Mouse (Mus musculus): ENCODE data around the gene Atxn1.

The Atxn1 gene

DNA sequence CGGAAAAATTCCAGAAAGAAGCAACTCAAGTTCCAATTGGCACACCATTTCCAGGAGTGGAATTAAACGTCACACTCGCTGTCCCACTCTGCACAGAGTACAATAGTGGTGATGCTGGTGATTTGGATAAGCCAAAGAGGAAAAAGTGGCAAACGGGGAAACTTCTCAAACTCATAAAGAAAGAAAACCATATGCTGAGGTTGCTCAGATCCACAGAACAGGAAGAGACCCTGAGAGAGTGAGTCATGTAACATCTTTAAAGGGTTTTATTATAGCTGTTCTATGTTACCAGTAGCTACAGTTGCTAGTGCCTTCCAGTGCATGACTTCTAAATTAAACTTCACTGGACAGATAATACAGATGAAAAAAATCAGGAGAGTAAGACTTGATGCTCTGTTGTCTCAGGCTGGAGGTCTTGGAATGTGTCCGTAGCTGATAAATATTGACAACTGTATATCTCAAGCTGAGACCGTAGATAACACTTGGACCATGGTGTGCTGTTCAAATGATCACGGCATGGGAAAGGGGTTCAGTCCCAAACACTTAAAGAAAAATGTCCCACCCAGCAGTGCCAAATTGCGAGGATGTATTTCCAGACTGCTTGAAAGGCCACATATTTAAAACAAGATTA is 98.1 kb downstream of the Atxn1 start:
- no peak for DNase-seq (ENCODE audit: low spot score in 2 of 2)

DNA sequence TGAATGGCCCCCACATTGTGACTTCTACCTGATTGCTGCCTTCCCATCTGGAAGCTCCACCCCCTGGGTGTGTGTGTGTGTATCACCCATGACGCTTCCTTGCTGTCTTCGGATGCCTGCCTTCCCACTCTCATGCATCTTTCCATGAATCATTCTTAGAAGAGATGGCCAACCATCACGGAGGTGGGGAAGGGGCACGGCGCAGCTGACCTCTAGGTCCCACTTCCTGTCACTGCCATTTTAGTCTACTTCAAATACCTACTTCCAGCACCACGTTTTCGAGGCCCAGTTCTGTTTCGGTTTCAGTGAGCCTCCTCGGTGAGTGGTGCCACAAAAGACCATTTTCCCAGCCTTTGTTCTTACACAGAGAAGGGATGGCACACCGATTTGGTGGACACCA is 99.2 kb downstream of the Atxn1 start:
- DNase-seq (ENCODE audit: low spot score in 2 of 2): no peak

DNA sequence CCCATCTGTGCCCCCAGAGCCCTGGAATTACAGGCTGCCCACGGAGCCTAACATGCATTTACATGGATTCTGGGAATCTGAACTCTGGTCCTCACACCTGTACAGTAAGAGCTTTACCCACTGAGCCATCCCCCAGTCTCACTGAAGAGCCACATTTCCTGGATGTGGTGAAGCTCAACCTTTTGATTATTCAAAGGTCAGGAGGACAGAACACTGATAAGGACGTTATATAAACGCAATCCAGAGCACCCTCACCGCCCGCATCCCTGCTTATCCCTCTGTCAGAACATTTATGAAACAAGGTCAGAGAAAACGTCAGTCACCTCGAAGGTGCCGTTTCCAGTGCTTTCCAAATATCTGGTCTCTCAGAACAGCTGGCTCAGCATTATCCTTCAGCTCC is 101.0 kb downstream of the Atxn1 start:
- no peak for DNase-seq (ENCODE audit: low spot score in 2 of 2)

DNA sequence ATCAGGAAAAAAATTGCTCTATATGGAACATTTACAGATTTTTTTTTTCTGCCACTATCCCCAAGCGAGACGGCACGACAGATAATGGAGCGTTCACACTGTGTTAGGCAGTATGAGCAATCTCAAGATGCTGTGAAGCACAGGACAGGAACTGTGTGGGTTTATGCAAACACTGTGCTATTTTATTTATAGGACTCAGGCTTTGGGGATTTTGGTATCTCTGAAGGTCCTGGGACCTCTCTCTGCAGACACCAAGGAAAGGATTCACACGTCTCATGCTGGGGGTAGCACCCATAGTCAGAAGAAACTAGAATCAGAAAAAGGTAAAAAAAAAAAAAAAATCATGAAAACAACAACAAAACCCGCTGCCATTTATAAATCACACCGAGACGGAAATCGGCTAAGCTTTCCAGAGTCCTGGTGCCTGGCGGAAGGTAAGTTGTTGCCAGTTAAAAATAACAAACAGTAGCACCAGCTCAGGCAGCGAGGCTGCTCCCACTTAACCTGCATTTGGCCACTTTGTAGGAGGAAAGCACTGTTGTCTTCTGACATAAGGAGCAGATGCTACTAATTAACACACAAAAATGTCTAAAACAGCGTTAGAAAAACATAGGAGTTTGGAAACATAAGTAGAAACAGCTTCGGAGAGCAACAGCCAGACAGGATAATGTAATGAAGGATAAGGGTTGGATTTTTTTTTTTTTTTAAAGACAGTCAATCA is 102.8 kb downstream of the Atxn1 start:
- no peak for DNase-seq (ENCODE audit: low spot score in 2 of 2)

DNA sequence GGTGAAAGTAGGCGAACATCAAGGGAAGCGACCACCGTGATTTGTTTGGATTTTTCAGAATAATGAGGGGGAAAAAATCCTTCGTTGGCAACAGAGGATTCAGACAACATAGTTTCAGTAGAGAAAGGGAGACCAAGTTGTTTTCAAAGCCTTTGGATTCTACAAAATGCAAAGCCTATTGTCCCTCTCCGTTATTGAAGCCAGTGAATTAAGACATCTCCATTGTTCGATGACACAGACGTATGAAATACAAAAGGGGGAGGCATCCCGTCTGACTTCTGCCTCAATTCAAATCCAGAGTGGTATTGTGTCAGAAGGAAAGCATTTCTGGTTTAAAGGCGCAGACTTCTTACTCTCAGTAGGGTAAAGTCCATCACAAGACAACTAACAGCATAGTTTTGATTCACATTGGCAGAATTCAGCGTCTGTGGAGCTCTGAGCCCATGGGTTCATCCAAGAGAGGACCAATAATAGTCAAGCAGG is 103.7 kb downstream of the Atxn1 start:
- DNase-seq (ENCODE audit: low spot score in 2 of 2): no peak

DNA sequence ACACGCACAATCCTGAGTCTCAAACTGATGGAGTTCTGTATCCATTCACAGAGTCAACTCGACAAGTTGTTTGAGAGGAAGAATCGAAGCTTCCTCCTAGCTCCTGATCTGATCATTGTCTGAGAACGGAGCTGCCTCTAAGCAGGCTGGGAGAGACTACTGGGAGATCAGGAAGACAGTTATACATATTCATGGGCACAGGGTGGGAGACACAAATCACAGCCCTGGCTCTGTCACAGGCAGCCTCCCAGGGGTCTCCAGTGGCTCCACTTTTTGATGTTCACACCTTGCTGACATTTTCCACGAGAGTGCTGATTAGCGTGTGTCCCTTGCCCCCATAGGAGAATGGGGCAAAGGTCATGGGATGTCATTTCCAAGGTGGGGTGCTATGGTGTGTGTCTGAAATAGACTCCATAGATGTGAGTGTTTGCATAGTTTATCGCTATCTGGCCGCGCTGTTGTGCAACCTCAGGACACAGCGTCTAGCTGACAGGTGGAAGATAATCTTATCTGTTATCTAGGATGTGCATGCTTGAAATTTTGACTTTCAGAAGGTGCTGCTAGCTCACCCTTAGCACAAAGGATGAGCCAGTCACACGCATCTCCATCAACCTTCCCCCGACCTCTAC is 105.6 kb downstream of the Atxn1 start:
- no peak for DNase-seq (ENCODE audit: low spot score in 2 of 2)

DNA sequence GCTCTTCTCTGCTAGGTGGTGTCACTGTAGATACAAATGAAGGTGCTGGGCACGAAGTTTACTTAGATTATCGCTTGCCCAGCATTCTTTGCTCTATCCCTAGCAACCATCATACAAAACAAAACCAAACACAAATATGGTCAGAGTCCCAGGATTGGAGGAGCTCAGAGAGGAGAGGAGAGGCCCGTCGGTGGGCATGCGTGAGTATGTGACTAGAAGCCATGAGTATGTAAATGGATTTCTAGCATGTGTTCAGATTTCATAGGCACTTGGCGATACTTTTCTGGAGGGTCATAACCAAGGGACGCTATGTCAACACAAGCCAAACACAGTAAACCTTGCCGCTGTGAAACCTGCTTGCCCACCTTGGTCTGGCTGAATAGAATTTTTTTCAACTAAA is 107.4 kb downstream of the Atxn1 start:
- DNase-seq (ENCODE audit: low spot score in 2 of 2): no peak

DNA sequence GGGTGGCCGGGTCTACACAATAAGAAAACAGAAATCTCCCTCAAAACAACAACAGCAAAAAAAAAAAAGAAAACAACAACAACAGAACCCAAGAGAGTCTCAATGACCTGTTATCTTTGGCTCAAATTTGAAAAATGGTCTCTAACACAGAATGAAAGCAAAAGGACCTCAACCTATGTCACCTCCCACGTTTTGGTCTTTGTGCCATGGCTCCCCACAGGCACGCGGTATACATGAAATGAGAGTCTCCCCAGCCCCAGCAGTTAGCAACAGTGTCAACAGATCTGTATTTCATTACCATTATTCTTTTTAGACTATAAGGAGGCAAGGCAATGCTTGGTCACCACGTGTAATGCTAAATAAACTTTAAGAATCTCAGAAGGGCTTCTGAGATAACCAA is 110.3 kb downstream of the Atxn1 start:
- DNase-seq (ENCODE audit: low spot score in 2 of 2): no peak

DNA sequence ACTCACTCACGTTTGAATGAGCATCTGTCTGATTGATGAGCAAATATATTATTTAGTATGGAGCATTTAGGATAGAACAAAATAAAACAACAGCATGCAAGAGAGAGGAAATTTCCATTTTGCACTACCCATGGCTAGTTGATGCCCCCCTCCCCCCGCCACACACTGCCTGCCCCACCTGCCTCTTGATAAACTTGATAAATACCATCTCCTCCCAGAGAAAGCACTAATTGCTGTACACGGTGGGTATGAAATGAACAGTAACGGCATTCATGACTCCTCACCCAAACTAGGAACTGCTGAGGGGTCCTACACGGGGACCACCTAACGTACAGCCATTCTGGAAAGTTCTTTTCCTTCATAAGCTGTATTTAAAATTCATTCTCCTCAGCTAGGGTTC is 111.1 kb downstream of the Atxn1 start:
- DNase-seq (ENCODE audit: low spot score in 2 of 2): no peak

DNA sequence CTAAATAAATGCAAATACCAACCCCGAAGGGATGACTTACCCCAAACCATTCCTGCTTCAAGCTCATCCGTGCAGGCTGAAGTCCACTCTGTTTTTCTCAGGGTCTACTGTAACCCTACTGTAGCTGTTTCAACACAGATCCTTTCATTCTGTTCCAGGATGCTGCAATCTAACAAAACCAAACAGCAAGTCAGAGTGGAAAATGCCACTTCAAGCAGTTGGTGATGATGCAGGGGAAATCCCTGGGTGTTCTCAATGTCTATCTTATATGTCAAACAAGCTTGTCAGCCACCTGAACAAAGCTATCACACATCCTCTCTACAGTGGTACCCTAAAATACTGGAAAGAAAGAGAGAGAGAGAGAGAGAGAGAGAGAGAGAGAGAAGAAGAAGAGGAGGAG is 112.5 kb downstream of the Atxn1 start:
- DNase-seq (ENCODE audit: low spot score in 2 of 2): no peak

DNA sequence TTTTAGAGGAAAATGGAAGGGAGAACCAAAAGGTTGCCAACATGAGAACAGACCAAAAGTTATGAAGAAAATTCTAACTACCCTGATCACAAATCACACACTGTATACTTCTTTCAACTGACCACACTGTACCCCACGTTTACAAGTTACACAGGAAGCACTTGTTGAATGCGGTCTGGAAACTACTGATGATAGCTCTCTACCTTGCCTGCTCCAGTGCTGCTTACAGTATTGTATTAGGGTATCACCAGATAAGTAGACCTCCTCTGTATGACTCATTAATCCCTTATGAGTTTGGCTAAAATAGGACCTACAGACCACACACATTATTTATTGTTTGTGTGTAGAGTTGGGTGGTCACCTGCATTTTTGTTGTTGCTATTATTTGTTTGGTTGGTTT is 113.1 kb downstream of the Atxn1 start:
- no peak for DNase-seq (ENCODE audit: low spot score in 2 of 2)

DNA sequence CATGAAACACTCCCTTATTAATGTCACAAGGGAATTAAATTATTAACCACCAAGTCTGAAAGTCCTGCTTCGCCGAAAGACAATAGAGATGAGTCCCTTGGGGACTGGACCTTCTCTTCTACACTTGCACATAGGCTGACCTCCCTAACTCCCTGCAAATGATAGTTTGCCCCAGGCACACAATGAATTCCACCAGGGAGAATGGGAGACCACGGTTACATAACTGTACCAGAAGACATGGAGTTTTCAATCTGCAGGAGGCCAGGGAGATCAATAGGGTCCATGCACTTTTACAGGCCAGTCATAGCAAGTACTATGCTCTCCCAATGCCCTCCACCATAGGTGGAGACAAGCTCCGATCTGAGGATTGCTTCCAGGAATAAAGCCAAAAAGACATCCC is 113.7 kb downstream of the Atxn1 start:
- no peak for DNase-seq (ENCODE audit: low spot score in 2 of 2)

DNA sequence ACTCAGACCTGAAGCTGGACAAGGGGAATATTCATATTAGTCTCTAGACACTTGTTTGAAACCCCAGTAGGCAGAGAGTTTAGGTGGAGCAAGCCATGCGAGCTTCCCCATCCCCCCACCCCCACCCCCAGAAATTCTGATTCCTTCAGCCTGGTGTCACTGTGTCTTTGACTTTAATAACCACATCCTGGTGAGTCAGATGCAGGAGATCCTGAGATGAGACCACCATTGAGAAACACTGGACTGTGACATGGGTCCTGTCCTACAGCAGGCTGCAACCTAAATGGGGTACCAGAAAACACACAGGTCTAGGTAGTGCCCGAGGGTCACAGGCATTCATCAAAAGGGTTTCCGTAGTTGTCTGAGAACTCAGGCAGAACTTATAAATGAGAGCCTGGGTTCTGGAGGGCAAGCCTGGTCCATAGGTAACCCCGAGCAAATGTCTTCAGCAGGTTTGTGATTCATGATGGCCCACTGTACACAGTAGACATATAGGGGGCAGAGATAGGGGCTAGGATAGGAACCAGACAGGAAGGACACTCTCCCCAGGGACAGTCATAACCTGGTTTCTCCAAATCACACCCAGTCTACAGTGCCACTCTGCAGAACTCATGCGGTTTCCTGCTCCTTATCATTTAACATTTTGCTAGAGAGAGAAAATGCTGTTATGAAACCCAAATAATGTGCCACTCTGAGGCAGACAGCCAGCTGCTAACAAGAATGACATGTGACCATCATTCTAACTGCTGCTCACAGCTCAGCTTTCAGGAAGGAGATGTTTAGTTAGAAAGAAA is 114.4 kb downstream of the Atxn1 start:
- no peak for DNase-seq (ENCODE audit: low spot score in 2 of 2)

DNA sequence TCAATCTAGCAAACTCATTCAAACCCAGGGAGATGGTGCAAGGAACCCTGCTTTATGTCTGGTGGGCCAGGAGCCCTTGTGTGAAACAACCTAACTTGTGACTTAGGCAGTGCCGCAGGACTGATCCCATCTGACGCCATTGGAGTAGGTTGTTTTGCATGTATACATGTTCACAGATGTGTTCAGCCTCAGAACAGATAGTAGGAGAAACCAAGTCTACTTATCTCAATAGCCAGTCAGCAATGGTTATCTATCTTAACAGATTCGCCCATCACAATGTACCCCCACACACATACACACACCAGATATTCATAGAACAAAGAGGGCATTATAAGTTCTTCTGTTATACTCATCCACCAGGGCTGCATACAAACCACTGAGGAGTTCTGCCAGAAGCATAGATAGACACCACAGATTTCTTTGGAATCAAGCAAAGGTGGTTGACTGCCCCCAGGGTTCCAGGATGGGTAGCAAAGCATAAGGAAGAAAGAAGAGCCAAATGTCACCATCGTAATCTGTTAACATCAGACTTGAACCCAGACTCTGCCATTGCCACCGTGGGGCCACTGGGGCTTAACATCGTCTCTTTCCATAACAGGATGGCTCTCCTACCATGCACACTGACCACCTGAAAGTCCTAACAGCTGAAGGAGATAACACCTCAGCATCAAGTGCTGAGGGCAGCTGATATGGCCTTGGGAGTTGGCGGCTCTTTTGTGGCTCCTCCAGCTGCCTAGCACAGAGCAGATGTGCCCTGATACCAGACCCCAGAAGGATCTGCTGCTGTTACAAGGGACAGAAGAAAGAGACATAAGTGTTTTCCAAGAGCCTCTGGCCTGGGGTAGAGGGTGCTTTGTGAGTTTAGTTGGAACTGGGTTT is 115.4 kb downstream of the Atxn1 start:
- no peak for DNase-seq (ENCODE audit: low spot score in 2 of 2)

DNA sequence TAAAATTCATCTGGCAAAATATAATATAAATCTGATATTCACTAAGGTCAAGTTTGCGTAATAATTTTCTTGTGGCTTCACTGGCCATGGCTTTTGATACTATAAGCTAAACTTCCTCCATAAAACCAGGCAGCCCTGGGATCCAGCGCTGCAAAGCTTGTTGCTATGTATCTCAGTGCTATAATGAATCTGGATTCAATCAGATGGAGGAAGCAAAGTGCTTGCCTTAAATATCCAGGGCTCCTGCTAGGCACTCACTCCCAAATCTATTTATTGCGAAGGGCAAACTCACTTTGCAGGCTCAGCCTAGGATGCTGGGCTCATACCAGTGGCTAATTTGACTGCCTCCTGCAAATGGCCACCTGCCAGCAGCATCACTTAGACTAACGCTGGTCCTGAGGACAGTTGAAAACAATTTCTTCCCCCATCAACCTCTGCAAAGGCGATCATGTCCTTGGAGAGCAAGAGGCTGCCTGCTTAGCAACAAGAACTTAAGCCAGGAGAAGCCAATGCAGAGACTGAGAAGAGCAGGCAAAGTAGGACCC is 122.2 kb downstream of the Atxn1 start:
- DNase-seq (ENCODE audit: low spot score in 2 of 2): no peak

DNA sequence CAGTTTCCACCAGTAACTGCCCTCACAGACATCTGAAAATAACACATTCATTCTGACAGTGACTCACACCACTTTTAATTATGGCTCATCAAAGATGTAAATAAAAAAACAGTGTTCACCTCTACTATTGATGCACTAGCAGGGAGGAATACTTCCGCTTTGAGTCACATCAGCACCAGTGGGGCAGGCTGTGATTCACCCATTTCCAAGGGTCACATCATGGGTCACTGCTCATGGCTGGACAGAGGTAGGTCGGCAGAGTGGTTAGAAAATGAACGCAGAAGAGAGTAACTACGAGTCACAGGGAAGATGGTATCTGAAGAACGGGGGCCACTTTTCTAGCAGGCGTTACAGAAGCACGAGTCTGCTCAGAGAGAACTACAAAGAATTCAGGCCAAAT is 124.9 kb downstream of the Atxn1 start:
- no peak for DNase-seq (ENCODE audit: low spot score in 2 of 2)

DNA sequence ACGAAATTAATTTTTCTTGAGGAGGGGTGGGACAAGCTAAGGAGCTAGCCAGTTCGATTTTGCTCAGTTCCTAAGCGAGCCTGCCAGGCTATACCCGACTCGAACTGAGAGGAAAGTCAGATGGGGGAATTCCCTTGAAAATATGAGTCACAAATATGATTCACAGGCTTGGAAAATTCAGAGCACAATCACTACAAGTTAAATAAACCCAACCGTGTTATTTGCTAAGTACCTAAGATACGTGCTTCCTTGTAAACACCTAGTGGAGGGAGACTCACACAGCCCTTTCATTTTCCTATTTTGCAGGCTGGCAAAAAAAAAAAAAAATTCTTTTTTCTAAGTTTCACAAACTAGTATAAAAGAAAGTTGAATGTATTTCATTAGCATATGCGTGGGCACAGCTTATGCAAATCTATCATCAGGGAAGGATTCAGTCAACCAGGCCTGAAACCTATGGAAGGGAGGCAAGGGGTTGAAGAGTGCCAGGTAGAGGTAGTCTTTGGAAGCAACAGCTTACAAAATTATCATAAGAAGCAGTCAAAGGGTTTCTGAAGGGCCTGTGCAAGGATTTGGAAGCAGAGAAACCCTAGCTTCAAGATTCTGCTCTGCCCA is 127.1 kb downstream of the Atxn1 start:
- no peak for DNase-seq (ENCODE audit: low spot score in 2 of 2)

DNA sequence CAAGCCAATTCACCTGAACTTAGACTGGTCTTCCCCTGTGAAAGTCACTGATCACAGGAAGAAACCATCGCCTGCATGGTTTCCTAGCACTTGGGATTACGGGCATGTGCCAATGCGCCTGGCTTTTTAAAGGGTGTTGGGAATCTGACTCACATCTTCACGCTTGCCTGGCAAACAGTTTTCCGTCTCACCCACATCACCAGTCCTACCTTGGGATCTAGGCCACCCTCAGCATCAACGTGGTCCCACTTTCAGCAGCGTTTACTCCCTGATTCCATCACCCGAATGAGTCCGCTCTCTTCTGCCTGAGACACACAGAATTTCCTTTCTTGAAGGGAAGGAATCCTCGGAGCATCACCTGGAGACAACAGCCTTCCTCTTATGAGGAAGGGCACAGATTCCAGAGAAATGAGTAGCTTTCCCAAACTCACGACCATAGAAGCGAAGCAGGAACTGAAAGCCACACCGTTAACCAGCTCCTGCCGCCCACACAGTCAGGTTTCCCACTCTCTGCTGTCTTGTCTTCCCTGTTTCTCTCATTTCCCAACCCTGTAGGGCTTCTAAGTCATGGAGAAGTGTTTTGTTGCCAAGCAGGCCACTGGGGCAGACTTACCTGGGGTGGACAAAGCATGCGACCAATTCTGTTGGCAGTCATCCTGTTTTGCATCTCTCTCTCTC is 128.3 kb downstream of the Atxn1 start:
- DNase-seq (ENCODE audit: low spot score in 2 of 2): no peak

DNA sequence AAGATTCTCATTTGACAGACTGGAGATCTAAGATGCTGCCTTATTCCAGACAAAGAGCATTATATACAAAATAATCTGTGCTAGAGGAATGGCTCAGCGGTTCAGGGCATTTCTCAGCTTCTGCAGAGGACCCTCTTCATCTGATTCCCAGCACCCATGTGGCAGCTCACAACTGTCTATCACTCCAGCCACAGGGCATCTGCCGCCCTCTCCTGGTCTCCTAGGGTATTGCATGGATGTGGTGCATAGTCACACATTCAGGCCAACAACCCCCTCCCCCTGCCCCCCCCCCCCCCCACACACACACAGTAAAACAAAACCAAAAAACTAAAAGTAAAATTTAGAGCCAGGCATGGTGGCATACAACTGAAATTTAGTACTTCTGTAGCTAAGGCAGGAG is 130.5 kb downstream of the Atxn1 start:
- no peak for DNase-seq (ENCODE audit: low spot score in 2 of 2)

DNA sequence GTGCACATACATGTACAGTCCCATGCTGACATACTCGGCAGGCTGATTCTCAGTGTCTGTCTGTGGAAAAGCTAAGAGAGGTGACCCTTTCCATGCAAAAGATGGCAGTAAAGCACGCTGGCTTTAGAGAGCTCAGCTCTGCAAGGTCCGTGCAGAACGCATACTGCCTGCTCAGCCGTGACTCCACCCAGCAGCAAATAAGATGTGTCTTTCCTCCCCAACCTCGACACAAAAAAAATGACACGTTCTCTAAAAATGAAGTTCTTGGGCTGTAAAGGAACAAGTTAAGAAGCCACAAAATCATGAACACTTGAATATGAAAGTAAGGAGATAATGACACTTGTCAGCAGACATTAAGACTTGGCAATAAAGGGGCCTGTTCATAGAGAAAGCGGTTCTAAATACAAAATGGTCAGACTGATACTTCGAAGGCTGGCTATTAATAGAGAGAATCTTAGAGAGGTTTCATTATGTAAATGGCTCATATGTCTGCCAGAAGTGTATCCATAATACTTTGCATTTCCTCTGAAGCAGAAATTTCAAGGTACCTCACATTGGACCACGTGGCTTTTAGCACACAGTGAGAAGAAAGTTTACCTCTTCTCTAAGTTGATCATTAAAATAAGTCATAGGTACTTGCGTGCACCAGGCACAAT is 132.0 kb downstream of the Atxn1 start:
- no peak for DNase-seq (ENCODE audit: low spot score in 2 of 2)
